Mouse (Mus musculus): ENCODE data around the gene Gpr18.

- no peak for TF ChIP-seq CTCF (IDR thresholded peaks at IDR 0.05; ENCODE audit: extremely low read depth, insufficient read depth, low read length)
- peak; percentile 60 for TF ChIP-seq POLR2A (IDR thresholded peaks at IDR 0.05; ENCODE audit: extremely low read depth, insufficient read depth, low read length)
Observed at GRCm38 (mm10) chr14:121878176-121878858, 37.3 kb downstream of the Gpr18 start, which contains the start of gene Ubac2.

Data from cortical plate, adult 2 months (tissue).